Mouse (Mus musculus): Measurements from ENCODE around the gene Galm. TPM values are rescaled to one million over a fixed set of nuclear protein-coding genes. Genes with fewer than 3 reads are reported as not detected.

Gene Galm
- polyA plus RNA-seq (2015; fragmentation: Nextera tagmentation; extraction: Ambion mirVana), result 17.8 and 22.4 TPM in 2 replicates

DNA sequence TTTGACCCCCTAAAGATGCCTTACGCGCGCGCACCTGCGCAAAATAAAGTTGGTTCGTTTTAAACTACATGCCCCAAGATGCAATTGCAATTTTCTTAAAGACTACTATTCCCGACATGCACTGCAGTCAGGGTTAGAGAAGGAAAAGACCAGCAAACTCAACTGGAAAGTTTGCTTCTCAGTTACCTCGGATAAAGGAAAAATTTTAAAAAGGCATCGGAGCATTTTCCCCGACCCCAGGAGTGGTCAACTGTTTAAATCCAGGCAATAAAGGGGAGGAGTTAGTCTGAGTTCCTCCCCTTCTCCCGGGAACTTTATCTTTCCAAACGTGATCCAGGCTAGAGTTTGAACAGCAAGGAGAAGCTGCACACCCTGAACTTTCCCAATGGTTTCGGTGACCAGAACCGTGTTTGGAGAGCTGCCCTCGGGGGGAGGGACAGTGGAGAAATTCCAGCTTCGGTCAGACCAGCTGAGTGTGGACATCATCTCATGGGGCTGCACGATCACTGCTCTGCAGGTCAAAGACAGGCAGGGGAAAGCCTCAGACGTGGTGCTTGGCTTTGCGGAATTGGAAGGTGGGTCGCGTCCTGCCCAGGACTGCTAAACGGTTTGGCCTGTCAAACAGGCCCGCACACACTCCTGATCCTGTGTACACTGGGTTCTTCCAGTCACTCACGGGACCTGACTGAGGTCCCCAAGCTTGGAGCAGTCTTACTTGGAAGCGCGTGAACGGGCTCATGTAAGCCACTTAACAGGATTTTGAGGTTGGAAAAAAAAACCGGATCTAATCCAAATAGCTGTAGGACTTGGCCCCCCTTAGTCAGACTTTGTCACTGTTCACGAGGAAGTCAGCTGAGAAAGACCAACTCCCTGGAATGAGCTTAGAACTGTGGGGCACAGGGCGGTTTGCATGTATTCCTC is at the start of gene Galm:
TSS of gene Galm (plus strand) at position 141 of the 921 bp plus-strand sequence.
- Histone ChIP-seq H3K9me3 (replicated peaks) (no peaks in the 10 kb centered on the region), H3K27ac (peak within 1 kb of the TSS; percentile 78), H3K36me3 (no peaks in the 10 kb centered on the region), H3K9ac (peak within 1 kb of the TSS; percentile 70), H3K27me3 (peaks cover 3% of the 10 kb centered on the region; the same call in 1 of the 2 replicates), H3K4me1 (replicated peaks) (peaks cover 15% of the 10 kb centered on the region), H3K4me3 (replicated peaks) (peak within 1 kb of the TSS; percentile 63), H3K4me2 (peak within 1 kb of the TSS; percentile 75)
- ATAC-seq (ENCODE audit: low read depth) (peak; percentile 56), DNase-seq (peak; percentile 9)
- 6% methylated on average over 30 of the region's 30 CpGs for WGBS (ENCODE audit: insufficient replicate concordance)

DNA sequence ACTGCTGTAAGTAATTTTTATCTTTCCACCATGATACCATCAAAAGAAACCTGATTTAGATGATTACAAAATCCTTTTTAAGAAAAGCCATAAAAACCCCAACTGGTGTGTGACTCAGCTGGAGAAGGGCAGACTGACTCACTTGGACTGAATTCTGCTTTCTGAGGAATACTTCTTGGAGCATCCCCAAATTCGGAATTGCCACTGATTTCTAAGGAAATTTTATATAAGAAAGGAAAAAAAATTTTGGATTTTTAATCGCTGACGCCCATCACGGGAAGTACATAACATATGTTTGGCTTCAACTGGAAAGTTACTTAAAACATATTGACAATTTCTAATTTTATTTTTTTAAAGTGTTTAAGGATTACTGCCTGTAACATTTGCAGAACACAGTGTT is 48.5 kb upstream of the Galm start:
- 74% methylated on average over 4 of the region's 4 CpGs for WGBS (ENCODE audit: insufficient replicate concordance)
- DNase-seq, result no peak
- no peak overlapping the region for H3K4me3 ChIP-seq (replicated peaks)

DNA sequence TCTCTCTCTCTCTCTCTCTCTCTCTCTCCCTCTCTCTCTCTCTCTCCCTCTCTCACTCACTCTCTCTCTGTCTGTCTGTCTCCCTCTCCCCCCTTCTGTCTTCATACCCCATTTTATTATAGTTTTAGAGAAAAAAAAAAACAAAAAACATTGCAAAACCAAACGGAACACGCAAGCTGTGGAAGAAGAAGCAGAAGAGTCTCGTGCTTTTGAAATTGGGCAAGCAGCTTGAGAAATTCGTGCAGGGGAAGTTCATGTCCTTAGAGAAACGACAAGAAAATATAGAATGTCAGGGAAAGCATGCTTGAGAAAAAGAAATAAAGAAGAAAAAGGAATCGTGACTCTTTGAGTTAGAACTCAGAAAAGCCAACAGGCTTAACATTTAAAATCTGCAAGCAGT is 44.0 kb upstream of the Galm start:
- no peak for DNase-seq
- no peak overlapping the region for H3K4me3 ChIP-seq (replicated peaks)
- ATAC-seq (ENCODE audit: low read depth), result no peak
- 42% methylated on average over 6 of the region's 6 CpGs for WGBS (ENCODE audit: insufficient replicate concordance)
- no peaks in the 10 kb centered on the region for H3K36me3 ChIP-seq
- H3K4me1 ChIP-seq (replicated peaks), result no peaks in the 10 kb centered on the region
- H3K9me3 ChIP-seq (replicated peaks), result no peaks in the 10 kb centered on the region
- H3K27ac ChIP-seq, result no peak overlapping the region
- no peaks in the 10 kb centered on the region for H3K27me3 ChIP-seq
- no peak overlapping the region for H3K4me2 ChIP-seq
- no peak overlapping the region for H3K9ac ChIP-seq

More for the DNA sequence above, 48.5 kb upstream of the Galm start:
- Histone ChIP-seq H3K9me3 (replicated peaks) (no peaks in the 10 kb centered on the region), H3K36me3 (no peaks in the 10 kb centered on the region), H3K4me2 (no peak overlapping the region), H3K27ac (no peak overlapping the region), H3K4me1 (replicated peaks) (no peaks in the 10 kb centered on the region), H3K9ac (no peak overlapping the region), H3K27me3 (no peaks in the 10 kb centered on the region)
- ATAC-seq (ENCODE audit: low read depth), result no peak

DNA sequence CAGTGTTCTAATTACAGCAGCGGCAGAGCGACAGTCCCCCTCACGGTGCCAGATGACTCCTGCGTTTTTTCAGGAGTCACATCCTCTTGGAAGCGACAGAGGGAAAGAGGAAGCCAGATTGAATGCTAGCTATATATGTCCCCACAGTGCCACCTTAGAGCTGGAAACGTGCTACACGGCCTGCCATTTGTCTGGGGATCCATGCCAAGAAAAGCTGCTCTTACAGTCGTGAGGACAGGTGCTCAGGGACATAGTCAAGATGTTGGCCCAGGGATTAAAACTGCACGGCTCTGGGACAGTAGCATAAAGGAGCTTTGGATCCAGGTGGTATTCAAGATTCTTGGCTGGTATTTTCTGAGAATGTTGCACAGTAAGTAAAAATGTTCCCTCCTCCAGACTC is 42.8 kb upstream of the Galm start:
- Histone ChIP-seq H3K27ac (no peak overlapping the region), H3K9ac (no peak overlapping the region), H3K36me3 (no peaks in the 10 kb centered on the region), H3K4me3 (replicated peaks) (no peak overlapping the region), H3K4me1 (replicated peaks) (no peaks in the 10 kb centered on the region), H3K4me2 (no peak overlapping the region), H3K27me3 (peaks cover under 1% of the 10 kb centered on the region; the same call in 1 of the 2 replicates), H3K9me3 (replicated peaks) (no peaks in the 10 kb centered on the region)
- no peak for ATAC-seq (ENCODE audit: low read depth)
- no peak for DNase-seq
- WGBS (ENCODE audit: insufficient replicate concordance), result 61% methylated on average over 9 of the region's 9 CpGs

DNA sequence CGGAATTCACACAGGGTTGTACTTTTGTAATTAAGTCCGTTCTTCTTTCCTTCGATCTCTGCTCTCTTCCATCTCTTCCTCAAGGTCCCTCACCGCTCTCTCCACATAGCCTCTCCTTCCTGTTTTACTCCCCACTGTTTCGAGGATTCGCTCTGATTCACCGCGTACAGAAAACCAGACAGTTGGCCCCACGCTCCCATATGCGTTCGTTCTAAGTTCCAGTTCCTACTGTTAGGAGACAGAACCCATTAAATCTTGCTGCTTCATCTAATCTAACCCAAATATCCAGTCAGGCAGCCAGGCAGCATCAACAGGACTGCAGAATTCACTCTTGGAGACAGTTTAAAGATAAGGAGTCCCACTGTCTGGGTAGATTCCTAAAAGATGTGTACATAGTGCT is 40.7 kb upstream of the Galm start:
- Histone ChIP-seq H3K27ac (no peak overlapping the region), H3K36me3 (no peaks in the 10 kb centered on the region), H3K4me3 (replicated peaks) (no peak overlapping the region), H3K27me3 (peaks cover 4% of the 10 kb centered on the region; the same call in 1 of the 2 replicates), H3K4me1 (replicated peaks) (no peaks in the 10 kb centered on the region), H3K9me3 (replicated peaks) (no peaks in the 10 kb centered on the region), H3K9ac (no peak overlapping the region), H3K4me2 (no peak overlapping the region)
- 75% methylated on average over 11 of the region's 11 CpGs for WGBS (ENCODE audit: insufficient replicate concordance)
- no peak for DNase-seq
- ATAC-seq (ENCODE audit: low read depth), result no peak

DNA sequence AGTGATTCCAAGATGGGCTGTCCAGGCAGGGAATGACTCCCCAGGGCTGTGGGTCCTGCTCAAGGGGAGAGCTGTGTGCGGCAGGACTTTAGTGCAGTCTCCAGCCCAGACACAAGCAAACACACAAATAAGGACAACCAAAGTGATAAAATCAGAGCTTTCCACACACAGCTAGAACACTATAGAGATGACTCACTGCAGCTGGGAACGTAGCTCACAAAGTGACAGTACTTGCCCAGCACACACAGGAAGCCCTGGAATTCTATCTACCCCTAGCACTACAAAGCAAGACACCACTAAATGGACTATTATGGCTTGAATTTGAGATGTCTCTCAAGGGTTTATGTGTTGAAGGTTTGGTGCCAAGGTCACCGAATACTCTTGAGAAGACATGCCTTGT is 39.1 kb upstream of the Galm start:
- DNase-seq (no peak), ATAC-seq (ENCODE audit: low read depth) (no peak)
- Histone ChIP-seq H3K27ac (no peak overlapping the region), H3K4me1 (replicated peaks) (no peaks in the 10 kb centered on the region), H3K4me2 (no peak overlapping the region), H3K27me3 (peaks cover 4% of the 10 kb centered on the region; the same call in 1 of the 2 replicates), H3K4me3 (replicated peaks) (no peak overlapping the region), H3K9ac (no peak overlapping the region), H3K36me3 (no peaks in the 10 kb centered on the region), H3K9me3 (replicated peaks) (no peaks in the 10 kb centered on the region)
- WGBS (ENCODE audit: insufficient replicate concordance), result 61% methylated on average over 3 of the region's 3 CpGs

- Histone ChIP-seq H3K36me3 (no peaks in the 10 kb centered on the region), H3K9me3 (replicated peaks) (no peaks in the 10 kb centered on the region), H3K4me1 (replicated peaks) (no peaks in the 10 kb centered on the region), H3K4me3 (replicated peaks) (no peak overlapping the region), H3K4me2 (no peak overlapping the region), H3K9ac (no peak overlapping the region), H3K27ac (no peak overlapping the region), H3K27me3 (peaks cover 10% of the 10 kb centered on the region)
- 54% methylated on average over 4 of the region's 4 CpGs for WGBS (ENCODE audit: insufficient replicate concordance)
- DNase-seq, result no peak
- ATAC-seq (ENCODE audit: low read depth), result no peak
These were observed 36.7 kb upstream of the Galm start for GRCm38 (mm10) chr17:80090551-80090950.

DNA sequence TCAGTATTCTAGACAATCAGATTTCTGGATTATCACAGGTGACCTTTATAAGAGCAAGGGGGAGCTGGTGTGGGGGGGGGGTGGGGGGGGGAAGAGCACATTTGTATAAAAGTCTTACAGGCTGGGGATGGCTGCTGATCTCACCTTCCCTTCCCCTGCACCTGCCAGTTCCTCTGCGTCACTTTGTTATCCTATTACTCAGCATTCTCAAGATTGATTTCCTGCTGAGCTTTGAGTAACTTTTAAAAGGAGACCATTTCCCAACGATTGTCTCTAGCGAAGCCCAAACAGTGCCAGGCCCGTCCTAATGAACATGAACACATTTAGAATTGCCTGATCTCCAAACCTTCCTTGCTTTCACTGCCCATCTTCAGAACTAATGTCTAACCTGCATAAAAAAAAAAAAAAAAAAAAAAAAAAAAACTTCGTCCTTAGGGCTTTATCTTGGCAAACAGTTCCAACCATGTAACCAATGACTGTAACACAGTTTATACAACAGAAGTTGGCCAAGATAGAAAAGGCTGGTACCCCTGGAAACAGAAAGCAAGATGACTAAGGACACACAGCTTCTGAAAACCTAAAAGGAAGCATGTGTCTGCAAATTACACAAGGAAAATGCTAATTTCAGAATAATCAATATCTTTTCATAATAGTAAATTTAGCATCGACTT is 35.3 kb upstream of the Galm start:
- peaks cover 14% of the 10 kb centered on the region for H3K27me3 ChIP-seq
- ATAC-seq (ENCODE audit: low read depth) (no peak), DNase-seq (no peak)
- H3K4me3 ChIP-seq (replicated peaks), result no peak overlapping the region
- no peaks in the 10 kb centered on the region for H3K9me3 ChIP-seq (replicated peaks)
- WGBS (ENCODE audit: insufficient replicate concordance), result 29% methylated on average over 6 of the region's 6 CpGs
- peaks cover 3% of the 10 kb centered on the region; the same call in 1 of the 2 replicates for H3K4me1 ChIP-seq (replicated peaks)
- no peak overlapping the region for H3K4me2 ChIP-seq
- no peaks in the 10 kb centered on the region for H3K36me3 ChIP-seq
- no peak overlapping the region for H3K9ac ChIP-seq
- H3K27ac ChIP-seq, result no peak overlapping the region

DNA sequence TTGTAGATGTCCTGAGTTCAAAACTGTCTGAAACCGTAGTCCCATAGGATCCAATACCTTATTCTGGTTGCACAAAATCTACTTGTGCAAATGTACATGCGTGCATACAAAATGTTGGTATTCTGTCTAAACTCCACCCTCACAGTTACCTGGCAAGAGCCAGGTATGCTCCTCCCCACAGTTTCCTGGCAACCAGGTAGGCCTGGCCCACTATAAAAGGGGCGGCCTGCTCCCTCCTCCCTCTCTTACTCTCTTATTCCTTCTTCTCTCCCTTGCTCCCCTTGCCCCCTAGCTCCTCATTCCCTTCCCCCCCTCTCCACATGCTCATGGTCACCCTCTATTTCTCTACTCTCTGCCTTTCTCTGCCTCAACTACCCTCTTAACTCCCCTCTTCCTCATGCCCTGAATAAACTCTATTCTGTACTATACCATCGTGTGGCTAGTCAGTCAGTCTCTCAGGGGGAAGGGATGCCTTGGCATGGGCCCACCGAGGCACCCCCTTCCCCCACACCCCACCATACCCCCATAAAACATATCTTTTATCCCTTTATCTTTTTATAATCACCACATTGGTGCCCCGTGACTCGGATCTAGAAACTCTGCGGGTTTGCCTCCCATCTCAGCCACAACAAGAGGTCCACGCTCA is 31.9 kb upstream of the Galm start:
- Histone ChIP-seq H3K4me2 (peak overlapping the region; percentile 28; the same call in 1 of the 2 replicates), H3K4me3 (replicated peaks) (no peak overlapping the region), H3K36me3 (no peaks in the 10 kb centered on the region), H3K9me3 (replicated peaks) (no peaks in the 10 kb centered on the region), H3K27ac (no peak overlapping the region), H3K4me1 (replicated peaks) (peaks cover 3% of the 10 kb centered on the region; the same call in 1 of the 2 replicates), H3K27me3 (peaks cover 10% of the 10 kb centered on the region), H3K9ac (no peak overlapping the region)
- ATAC-seq (ENCODE audit: low read depth), result no peak
- 69% methylated on average over 9 of the region's 9 CpGs for WGBS (ENCODE audit: insufficient replicate concordance)
- no peak for DNase-seq

DNA sequence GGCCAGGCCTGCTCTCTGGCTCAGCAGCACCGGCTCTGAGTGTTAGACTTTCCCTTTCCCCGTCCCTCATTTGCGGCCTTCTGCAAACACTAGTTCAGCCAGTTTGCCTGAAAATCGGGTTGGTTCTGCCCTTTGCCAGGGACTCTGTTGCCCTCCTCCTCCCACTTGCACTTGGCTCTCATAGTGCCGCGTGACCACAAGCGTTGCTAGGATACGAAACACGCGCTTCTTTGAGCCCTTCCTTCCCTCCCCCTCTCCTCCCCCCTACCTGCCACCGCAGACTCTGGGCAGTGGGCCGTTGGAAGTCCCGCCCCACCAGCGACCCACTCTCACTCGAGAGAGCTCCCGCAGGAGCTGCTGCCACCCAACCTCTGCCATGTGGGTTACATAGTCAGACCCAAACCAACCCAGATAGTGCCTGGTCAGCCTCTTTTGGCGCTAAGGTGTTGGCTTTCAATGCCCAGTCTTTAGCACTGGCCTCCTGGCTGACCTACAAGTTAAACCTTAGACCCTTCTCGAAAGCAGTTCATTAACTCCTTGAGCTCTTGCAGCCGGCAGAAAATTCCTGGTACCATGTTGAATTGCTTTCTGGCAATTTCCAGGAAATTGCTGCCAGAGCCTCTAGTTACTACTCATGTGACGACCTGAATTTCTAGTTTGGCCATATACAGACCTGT is 31.1 kb upstream of the Galm start:
- H3K9ac ChIP-seq, result no peak overlapping the region
- H3K27ac ChIP-seq, result no peak overlapping the region
- H3K36me3 ChIP-seq, result no peaks in the 10 kb centered on the region
- ATAC-seq (ENCODE audit: low read depth) (peak; percentile 31; the same call in 1 of the 2 replicates), DNase-seq (no peak)
- 19% methylated on average over 20 of the region's 20 CpGs for WGBS (ENCODE audit: insufficient replicate concordance)
- H3K9me3 ChIP-seq (replicated peaks), result no peaks in the 10 kb centered on the region
- peaks cover 10% of the 10 kb centered on the region for H3K27me3 ChIP-seq
- no peak overlapping the region for H3K4me3 ChIP-seq (replicated peaks)
- peak overlapping the region; percentile 28; the same call in 1 of the 2 replicates for H3K4me2 ChIP-seq
- peaks cover 3% of the 10 kb centered on the region; the same call in 1 of the 2 replicates for H3K4me1 ChIP-seq (replicated peaks)
